Mouse (Mus musculus) erythroblast, embryonic 14.5 days (primary cell): ENCODE data around the gene Bhlha9.

Experiments
- GATA1 ChIP-seq: IDR thresholded peaks from 2 replicates; pipeline ENCODE4 v1.6.1; 2012; ENCODE audit warnings: low read length, inconsistent platforms, mixed read lengths
- TAL1 ChIP-seq: IDR thresholded peaks from 3 replicates; pipeline ENCODE4 v1.6.1; 2012; ENCODE audit warnings: low read length, inconsistent platforms, mixed read lengths

- TF ChIP-seq TAL1, result no peak
- TF ChIP-seq GATA1, result no peak
Measured at GRCm38 (mm10) chr11:76672561-76673384, 503 bp downstream of the Bhlha9 start.
